Mouse (Mus musculus) adrenal gland, postnatal 10 days (tissue): ENCODE data around the gene Srd5a1. TPM values are rescaled to one million over a fixed set of nuclear protein-coding genes. Genes with fewer than 3 reads are reported as not detected.
A peak's percentile ranks its signal among the peaks of the same experiment; 100 is the strongest.
"Not testable (repeated sequence)": the region's sequence is repeated elsewhere in the genome, so short reads cannot be mapped to it uniquely, and the experiment has no call there.

Experiments used
- DNase-seq: peaks from one replicate; pipeline ENCODE4 v3.0.0; 2021; ENCODE audit warnings: mixed read lengths
- long read RNA-seq, 2 experiments: library from polyadenylated mRNA; stranded (forward); transcript quantifications; one replicate each; pipeline ENCODE4 v2.0.0; 2021
- total RNA-seq, 2 experiments: library from RNA; stranded (reverse); gene quantifications; 2 replicates each; pipeline ENCODE4 v1.2.3; 2021

Srd5a1 gene
- 10 to 100 TPM; 12.0 to 13.3 TPM for total RNA-seq
- long read RNA-seq, experiment 1, transcript Srd5a1-202 (5 exons, 2,644 nt), result major isoform, 5 of 8 reads
- long read RNA-seq, experiment 1, partial matches to known transcripts, result 2 of 8 reads
- long read RNA-seq, experiment 1, other reads (novel, unspliced or antisense), result 0 of 8 reads
- long read RNA-seq, experiment 2, transcript Srd5a1-202 (5 exons, 2,644 nt), result major isoform, 7 of 7 reads
- long read RNA-seq, experiment 2, partial matches to known transcripts, result 0 of 7 reads
- long read RNA-seq, experiment 2, other reads (novel, unspliced or antisense), result 0 of 7 reads

DNA sequence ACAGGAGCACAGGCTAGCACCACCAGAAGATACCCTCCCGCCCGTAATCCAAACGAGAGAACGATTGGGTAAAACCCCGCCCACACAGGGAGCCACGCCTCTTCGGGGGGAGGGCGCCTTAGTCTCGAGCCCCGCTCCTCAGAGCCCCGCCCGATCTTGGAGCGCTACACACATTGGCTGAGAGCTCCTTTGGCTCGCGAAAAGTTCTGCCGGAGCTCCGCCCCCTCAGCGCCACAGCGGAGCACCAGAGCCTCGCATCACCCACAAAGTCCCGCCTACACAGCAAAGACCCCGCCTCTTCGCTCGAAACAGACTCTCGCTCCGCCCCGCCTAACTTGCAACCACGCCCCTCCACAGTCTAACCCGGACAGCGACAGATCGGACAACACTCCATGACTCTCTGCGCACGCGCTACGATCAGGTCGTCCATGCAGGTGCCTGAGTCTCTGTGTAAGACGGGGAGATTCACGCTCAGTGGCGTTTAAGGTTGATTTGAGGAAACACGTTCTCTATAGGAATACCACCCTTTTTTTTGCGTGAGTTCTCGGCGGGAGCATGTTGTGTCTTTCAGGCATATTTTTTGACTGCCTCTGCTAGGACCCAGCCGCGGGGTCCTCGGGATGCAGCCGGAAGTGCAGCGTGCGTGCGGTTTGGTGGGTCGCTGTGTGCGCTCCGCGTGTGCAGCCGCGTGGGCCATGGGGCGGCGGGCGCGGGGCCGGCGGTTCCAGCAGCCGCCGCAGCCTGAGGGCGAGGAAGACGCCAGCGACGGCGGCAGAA, at the start of gene Srd5a1:
Gene Srd5a1 (minus strand): TSS at position 45 of the 777 bp plus-strand sequence.
- DNase-seq, result peak; percentile 99

DNA sequence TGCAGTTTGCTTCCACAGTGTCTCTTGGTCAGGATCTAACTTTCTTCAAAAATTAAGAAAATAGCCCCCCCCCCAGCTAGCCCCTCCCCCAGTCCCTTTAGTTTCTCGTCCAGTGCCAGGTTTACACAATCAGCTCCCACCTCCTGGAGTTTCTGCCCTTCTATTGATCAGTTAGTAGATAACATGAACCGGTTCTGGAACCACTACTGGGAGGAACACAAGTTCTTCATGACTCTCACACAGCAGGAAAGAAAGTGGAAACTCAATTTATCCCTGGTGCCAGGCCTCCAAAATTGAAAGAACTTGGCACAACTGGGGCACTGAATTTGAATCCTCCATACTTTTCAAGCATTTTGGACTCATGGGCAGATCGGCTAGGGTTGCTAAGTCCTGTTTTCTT, 43.3 kb upstream of the Srd5a1 start:
- no peak for DNase-seq

DNA sequence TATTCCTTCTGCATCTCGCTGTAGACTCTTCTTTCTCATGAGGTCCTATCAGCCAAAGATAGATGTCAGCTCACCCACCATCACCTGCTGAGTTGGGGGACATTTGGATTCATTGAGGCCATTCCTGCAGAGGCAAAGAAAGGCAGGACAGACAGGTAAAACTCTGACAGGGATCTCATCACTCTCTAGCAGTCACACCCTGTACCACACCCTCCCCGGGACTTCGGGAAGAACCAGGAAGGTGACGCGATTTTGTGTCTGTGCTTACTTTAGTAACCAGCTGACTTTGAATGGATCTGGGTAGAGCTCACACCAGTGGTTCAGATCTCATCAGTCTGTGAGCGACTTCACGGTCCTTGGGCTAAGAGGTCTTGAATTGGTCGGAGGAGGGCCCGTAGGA, 35.2 kb upstream of the Srd5a1 start:
- DNase-seq, result no peak

DNA sequence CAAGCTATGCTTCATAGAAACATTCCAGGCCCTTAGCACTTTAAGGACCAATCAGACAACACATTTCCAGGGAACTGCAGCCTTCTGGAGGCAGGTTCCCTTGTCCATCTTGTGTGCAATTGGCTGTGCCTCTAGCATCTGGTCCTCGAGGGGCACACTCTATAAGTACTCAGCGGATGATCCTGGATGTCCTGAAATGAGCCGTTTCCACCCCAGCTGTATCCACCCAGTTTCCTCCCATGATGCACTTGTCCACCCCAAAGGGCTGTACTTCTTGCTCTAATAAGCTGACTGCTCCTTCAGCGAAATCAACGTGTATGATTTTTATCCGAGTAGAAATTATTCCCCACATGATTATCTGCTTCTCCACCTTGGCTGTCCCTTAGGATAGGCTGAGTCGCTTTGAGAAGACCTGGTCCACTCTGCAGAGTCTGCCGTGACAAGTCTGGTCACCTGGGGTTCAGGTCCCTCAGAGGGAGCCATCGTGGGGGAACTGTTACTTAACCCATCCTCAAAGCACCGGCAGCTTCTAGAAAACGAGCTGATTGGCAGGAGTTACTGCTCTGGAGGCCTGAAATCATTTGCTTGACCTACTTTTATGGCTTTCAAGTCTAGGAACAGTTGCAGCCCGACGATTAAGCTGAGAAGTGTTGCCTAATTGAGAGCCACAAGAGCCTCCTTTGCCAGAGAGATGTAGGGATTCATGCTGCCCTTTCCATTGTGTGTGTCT, 34.6 kb upstream of the Srd5a1 start:
- no peak for DNase-seq

DNA sequence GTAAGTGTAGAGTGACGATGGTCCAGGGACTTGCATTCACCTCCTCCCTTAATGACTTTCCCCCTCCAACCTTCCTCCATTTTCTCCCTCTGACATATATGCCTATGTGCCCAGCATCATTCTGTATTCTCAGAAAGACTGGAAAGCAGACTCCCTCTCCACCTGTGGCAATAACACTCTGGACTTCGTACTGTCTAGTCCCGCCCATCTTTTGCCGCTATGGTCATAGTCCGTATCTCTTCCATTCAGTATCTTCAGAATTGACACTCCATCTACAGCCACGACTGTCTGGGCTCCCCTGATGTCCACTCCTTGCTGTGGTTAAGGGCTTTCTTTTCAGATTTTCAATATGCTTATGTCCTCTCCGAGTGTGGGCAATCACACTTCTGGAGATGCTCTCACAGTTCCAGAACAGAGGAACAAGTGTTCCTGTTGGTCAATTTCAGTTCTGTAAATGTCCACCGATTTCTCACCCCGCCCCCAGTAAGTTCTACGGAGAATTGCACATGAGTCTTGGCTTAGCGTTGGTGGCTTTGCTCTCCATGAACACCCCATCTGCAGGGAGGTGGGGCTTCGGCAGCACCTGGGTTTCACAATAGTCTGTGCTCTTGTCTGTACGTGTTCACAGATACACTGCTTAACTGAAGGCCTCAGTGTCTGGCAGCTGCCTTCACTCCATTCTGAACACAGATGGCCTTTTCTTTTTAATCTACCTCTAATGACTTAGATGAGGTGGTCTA, 33.4 kb upstream of the Srd5a1 start:
- no peak for DNase-seq

DNA sequence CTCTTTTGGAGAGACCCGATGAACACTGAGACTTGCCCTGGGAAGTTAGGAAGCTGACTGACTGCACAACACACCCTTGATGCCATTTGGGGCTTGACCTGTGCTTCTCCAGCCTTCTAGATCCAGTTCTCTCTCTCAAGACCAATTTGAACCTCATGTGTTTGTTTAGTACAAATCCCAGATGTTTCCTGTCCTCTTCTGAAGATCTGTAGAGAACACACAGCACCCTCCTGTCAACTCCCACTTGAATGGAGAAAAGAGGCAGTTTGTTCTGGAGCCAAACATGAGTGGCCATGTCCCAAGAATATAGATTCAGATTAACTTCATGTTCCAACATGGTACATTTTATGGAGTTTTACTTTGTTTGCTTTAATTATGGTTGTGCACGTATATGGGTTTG, 32.7 kb upstream of the Srd5a1 start:
- no peak for DNase-seq

DNA sequence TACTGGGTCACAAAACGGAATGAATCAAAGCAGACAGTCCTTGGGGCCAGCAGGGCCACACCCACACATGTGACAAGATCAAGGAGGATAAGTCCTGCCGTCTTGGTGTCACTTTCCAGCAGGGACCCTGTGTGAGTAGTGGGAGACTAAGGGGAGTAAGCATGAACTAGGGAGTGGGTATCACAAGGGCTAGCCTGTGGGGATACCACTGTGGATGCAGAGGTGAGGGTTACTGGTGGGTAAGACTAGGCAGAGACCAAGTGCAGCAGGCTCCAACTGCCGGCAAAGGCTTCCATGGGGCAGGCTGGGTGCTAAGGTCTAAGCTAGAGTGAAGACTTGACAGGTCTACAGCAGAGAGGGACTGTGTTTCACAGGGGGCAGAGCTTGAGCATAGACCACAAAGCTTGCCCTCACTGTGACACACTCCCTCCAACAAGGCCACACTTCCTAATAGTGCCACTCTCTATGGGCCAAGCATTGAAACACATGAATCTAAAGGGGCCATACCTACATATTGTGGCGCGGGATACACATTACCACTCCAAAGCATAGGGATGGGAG, 31.5 kb upstream of the Srd5a1 start:
- DNase-seq, result no peak

DNA sequence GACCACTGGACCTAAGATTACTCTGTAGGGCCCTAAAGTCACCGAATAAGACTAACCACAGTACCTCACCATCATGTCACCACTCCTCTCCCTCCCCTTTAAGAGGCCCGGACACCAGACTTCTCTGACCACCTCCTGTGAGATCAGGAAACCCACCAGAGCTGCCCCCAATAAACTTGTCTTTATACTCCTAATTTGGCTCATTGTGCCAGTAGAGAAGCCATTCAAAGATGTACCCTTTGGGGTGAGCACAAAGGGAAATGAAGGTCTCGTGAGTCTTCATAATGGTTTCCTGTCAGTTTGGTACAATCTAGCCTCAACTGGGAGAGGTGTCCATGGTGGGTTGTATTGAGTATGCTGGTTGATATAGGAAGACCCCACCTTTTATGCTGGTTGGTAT, 29.8 kb upstream of the Srd5a1 start:
- DNase-seq, result no peak

DNA sequence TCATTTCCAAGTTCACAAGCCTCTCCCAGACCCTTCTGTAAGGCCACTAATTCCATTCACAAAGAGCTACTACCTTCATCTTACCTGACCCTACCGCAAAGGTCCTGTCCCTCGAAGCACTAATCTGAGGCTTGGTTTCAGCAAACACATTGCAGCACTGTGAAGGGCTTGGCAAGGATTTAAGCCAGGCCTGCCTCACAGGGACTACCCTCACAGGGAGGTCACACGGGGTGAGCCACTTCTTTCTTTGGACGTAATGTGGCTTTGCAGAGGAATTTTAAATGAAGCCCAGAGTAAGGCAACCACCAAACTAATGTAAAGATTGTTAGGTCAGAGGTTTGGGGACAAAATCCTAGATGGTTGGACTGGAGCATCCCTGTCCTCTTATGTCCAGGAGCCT, 29.3 kb upstream of the Srd5a1 start:
- peak; percentile 43 for DNase-seq

DNA sequence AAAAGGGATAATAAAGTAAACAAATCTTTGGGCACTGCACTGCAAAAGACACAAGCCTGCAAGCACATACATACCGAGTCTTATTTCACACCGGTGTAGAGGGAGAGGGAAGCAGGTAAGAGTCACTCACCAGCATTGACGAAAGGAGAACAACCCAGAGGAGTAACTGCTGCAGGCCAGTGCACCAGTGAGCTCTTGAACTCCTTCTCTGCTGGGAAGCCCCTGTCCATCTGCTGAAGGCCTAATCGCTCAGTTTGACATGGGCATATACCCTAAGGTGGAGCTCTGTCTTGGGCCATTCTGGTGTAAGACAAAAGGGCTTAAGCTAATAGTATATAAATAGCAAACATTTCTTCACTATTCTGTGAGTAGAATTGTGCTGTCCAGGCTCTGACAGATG, 28.9 kb upstream of the Srd5a1 start:
- no peak for DNase-seq

DNA sequence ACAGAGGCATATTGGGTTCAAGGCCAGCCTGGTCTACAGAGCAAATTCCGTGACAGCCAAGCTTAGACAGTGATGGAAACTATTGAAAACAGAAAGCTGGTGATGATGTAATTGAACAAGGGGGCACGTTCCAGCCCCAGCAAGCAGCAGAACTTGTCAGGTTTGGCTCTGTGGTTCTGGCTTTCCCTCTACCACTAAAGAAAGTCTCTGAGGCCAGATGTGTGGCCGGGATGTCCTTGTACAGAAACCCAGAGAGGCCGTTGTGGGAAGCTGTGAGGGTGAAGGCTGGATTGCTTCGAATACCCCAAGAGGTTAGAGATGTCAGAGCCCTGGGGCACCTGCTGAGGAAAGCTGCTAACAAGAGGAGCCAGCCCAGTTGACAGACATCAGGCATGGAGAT, 28.0 kb upstream of the Srd5a1 start:
- DNase-seq, result no peak

DNA sequence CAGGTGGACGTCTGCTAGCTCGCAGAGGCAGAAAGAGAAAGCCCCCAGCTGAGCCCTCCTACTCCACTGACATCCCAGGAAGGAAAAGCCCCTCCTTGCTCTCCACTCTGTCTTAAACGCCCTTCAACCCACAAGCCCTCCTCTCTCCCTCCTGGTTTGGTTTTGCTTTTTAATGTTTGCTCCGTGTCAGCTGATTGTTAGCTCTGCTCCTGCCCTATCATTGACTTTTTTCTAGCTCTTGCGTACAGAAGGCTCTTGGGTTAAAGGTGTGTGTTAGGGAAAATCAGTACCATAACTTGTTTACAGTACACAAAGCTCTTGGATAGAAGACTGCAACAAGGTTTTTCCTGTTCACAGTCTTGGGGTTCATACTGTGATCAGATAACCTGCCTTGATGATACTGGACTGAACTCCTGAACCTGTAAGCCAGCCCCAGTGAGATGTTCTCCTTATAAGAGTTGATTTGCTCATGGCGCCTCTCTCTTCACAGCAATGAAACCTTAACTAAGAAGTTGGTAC, 26.9 kb upstream of the Srd5a1 start:
- no peak for DNase-seq

DNA sequence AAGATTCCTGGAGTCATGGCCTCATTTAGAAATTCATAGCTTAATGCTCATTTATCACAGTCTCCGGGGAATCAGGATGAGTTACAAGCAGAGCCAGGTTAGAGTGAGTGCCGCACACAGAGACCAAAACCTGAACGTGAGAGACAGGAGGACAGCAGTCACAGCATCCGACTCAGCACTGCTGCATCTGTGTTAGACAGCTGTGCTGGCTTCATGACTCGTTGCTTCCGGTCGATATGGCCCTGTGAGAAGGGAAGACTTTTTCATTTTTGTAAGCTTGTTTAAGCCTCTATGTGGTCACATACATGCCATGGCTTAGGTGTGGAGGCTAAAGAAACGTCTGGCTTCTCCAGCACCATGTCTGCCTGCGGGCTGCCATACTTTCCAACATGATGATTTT, 26.4 kb upstream of the Srd5a1 start:
- no peak for DNase-seq

DNA sequence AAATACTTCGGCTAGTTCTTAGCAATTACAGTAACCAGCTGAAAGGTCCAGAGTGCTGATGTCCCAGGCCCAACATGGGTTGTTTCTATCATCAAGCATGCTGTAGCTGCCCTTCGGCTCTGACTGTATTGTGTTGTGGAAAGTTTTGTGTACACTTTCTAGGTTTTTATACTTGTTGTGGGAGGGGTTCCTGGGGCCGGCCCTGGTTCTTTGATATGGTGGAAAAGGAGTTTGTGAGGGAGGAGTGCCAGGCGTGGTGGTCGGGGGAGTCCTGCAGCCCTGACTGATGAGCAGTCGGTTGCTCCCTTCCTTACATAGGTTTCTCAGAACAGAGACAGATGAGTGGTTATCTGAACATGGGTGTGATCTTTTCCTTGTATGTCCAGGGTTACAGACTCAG, 25.6 kb upstream of the Srd5a1 start:
- DNase-seq, result no peak

DNA sequence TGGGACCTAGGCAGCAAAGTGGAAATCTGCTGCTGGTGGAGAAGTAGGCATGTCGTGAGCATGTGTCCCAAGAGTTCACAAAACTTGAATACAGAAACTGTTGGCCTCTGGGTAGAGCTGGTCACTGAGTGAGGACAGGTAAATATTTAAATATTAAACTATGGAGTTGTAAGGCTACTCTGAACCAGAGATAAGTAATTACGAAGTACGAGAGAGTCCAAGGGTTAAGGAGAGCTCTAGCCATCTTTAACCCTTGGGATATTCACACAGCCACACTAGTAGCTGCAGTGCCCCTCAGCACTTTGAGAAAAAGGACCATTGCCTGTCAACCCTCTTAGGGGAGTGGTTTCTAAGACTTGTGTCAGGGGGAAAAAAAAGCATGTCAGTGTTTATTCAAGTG, 25.1 kb upstream of the Srd5a1 start:
- no peak for DNase-seq

DNA sequence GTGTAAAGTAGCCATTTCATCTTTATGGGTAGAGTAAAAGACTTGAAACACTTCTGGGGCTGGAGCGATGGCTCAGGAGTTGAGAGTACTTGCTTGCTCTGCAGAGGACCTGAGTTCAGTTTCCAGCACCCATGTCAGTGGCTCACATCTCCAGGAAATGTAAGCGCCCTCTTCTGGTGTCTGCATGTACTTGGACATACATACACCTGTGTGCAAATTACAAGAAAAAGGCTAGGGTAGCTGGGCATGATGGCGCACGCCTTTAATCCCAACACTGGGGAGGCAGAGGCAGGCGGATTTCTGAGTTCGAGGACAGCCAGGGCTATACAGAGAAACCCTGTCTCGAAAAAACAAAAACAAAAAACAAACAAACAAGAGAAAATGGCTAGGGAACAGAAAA, 24.6 kb upstream of the Srd5a1 start:
- DNase-seq, result not testable (repeated sequence)

DNA sequence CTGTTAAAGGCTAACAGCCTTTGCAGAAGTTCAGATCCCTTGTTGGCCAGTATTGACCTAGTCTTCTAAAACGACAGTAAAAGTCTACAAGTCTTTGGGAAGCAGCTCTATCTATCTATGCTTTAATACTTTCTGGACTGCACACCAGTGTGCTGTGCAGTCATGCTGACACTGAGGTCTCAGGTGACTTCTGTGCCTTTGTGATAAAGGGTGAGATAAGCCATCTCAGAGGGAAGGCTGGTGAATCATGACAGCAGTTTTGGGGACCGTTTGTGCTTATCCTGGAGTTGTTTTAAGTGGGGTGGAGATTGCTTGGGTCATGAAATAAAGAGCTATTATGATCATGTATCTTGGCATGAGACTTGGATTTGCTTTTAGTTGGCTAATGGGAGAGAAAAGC, 22.7 kb upstream of the Srd5a1 start:
- no peak for DNase-seq

DNA sequence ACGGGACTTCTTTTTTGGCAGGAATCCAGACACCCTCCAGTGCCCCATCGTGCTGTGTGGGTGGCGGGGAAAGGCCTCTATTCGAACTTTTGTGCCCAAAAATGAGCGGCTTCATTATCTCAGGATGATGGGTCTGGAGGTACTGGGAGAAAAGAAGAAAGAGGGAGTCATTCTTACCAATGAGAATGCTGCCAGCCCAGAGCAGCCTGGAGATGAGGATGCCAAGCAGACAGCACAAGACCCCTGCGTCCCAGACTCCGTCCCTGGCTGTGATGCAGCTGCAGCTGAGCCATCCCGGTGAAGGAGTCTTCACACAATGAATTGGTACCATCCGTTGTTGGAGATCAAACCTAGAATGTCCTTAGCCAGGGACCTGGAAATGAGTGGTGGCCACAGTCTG, 22.3 kb upstream of the Srd5a1 start:
- DNase-seq, result no peak

DNA sequence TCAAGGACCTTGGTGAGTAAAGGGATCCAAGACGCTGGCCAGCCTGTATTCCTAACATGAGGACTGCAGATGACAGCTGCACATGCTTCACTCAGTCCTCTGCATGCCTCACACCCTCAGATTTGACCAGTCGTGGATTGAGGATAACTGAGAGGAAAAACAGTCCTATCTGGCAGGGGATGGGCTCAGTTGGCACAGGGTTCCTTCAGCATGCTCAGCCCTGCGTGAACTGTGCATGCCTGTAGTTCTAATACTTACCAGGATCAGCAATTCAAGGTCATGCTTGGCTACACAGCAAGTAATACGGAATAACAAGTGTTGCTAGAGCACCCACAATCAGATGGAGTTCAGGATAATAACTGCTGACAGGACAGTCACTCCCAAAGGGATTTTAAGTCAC, 20.4 kb upstream of the Srd5a1 start:
- DNase-seq, result no peak

DNA sequence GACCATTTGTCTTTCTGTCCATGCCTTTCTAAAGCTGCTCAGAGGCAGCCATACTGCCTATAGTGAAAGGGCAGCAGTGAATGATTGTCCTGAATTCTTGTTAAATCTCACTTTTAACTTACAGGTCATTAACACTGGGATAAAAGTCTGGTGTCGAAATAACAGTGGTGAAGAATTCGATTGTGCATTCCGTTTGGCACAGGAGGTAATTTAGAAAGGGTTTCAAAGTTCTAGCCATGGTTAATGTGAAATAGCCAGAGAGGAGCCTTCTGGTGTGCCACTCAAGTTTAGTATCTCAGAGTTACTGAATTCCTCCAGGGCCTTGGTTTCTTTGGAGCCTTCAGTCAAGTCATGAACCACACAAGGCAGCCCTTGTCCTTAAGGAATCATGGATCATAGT, 19.9 kb upstream of the Srd5a1 start:
- no peak for DNase-seq

DNA sequence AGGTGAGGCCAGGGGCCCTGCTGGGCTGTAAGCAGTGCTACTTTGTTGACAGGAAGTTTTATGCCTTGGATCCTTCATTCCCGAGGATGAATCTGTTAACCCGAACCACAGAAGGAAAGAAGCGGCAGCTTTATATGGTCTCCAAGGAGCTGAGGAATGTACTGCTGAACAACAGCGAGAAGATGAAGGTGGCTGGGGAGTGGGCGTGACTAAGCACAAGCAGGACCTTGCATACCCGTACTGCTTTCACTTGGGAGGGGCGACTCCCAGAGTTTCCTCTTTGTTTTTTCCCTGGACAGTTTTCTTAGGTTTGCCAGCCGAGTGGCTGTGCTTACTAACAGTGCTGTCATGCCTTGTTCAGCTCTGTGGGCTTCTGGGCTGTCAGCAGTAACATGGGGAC, 19.3 kb upstream of the Srd5a1 start:
- no peak for DNase-seq

DNA sequence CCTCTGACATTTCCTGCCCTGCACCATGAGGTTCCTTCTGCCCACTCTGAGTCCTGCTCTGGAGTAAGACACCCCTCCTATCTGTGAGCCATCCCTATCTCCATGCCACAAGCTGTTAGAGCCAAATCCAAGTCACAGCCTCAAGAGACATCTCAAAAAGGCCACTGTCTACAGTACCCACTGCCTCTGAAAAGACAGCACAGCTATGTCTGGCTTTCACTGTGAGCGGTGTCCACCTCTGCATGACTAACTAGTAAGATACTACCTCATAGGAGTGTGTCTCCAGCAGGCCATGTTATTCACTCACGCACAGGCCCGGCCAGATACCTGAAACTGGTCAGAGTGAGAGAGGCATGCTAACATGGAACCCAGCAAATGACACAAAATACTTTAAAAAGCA, 16.7 kb upstream of the Srd5a1 start:
- DNase-seq, result no peak
